Mouse (Mus musculus): ENCODE data around the gene Tlr5. TPM values are rescaled to one million over a fixed set of nuclear protein-coding genes. Genes with fewer than 3 reads are reported as not detected.

Tlr5 gene
- polyA plus RNA-seq, 1 experiment from 2014 or later = 1.7 TPM

Other genes with a start within 250 kb of the Tlr5 start
- not detected in 2 replicates for gene Ccdc185, start 205.6 kb upstream of the Tlr5 start, polyA plus RNA-seq (2015; fragmentation: Nextera tagmentation; extraction: Ambion mirVana)
- 14.5 and 15.0 TPM in 2 replicates for gene Susd4, start 190.9 kb upstream of the Tlr5 start, polyA plus RNA-seq (2015; fragmentation: Nextera tagmentation; extraction: Ambion mirVana)

Measured in limb, embryonic 13.5 days (tissue).